Comparison of ENCODE assay signal across 14 mouse cellular contexts in genomic region chr5:132011795-132012194, GRCm38 (mm10).
DNase-seq lines count a peak whose midpoint lies in the region; ATAC-seq and TF ChIP-seq lines count a peak whose summit lies in the region.
"Had no signal": no experiment of that assay in that cellular context is flagged by ENCODE, and none has a peak within 500 bp of the region (broad histone marks: within the 10 kb centered on the region; RNA-seq: fewer than 3 reads in every experiment).

No protein-coding gene starts in this region.

- DNase-seq in forebrain, embryonic 11.5 days (ENCODE audit: low spot score) = no peak
- DNase-seq in Muller cell, postnatal 12 days (ENCODE audit: inconsistent ontology term) = peak; percentile 33
- peak; percentile 73 to 76 for DNase-seq in cerebellum, adult 18-20 months
- peak; percentile 60 for DNase-seq in layer of hippocampus, adult 2 months (ENCODE audit: low spot score in 2 of 2)
- DNase-seq in lung, postnatal 10 days = no peak
- no peak for DNase-seq in kidney, adult 2 months
- DNase-seq in adrenal gland, postnatal 4 days (ENCODE audit: low spot score in 2 of 2) = no peak
- DNase-seq: gastrocnemius, postnatal 14 days; liver, embryonic 13.5 days had no signal

- ATAC-seq in forebrain, embryonic 15.5 days (replicated peaks) = no peak
- ATAC-seq in forebrain, embryonic 11.5 days (replicated peaks; ENCODE audit: low FRiP score) = no peak

- no peak overlapping the region for H3K4me2 ChIP-seq in forebrain, embryonic 15.5 days (replicated peaks)
- no peak overlapping the region for H3K4me2 ChIP-seq in forebrain, embryonic 11.5 days (ENCODE audit: low read depth, low read length, severe bottlenecking)
- H3K4me2 ChIP-seq: heart, embryonic 13.5 days; hindbrain, embryonic 13.5 days; liver, embryonic 13.5 days had no signal

- H3K9ac ChIP-seq in forebrain, embryonic 15.5 days (replicated peaks) = no peak overlapping the region
- no peak overlapping the region for H3K9ac ChIP-seq in forebrain, embryonic 11.5 days (ENCODE audit: low read length)
- H3K9ac ChIP-seq: heart, embryonic 13.5 days; hindbrain, embryonic 13.5 days; liver, embryonic 13.5 days had no signal

- no peaks in the 10 kb centered on the region for H3K27me3 ChIP-seq in forebrain, embryonic 15.5 days
- H3K27me3 ChIP-seq in forebrain, embryonic 11.5 days (ENCODE audit: control insufficient read depth, insufficient read depth, low read length) = no peaks in the 10 kb centered on the region
- H3K27me3 ChIP-seq in kidney, adult 2 months (replicated peaks; ENCODE audit: control insufficient read depth, insufficient read depth, low read length) = no peaks in the 10 kb centered on the region
- H3K27me3 ChIP-seq: heart, embryonic 13.5 days; hindbrain, embryonic 13.5 days; liver, embryonic 13.5 days had no signal

- no peak for TF ChIP-seq CTCF in layer of hippocampus, adult 2 months (conservative IDR thresholded peaks at IDR 0.05)
- TF ChIP-seq CTCF in kidney, adult 2 months (conservative IDR thresholded peaks at IDR 0.05; ENCODE audit: insufficient read depth, insufficient read length, low read depth, low read length) = no peak

- H3K9me3 ChIP-seq in forebrain, embryonic 15.5 days = no peaks in the 10 kb centered on the region
- no peaks in the 10 kb centered on the region for H3K9me3 ChIP-seq in forebrain, embryonic 11.5 days (ENCODE audit: control insufficient read depth, low read length)
- H3K9me3 ChIP-seq: embryonic facial prominence, embryonic 10.5 days; heart, embryonic 13.5 days; hindbrain, embryonic 13.5 days; liver, embryonic 13.5 days had no signal

- no peaks in the 10 kb centered on the region for H3K36me3 ChIP-seq in forebrain, embryonic 15.5 days
- no peaks in the 10 kb centered on the region for H3K36me3 ChIP-seq in forebrain, embryonic 11.5 days (ENCODE audit: control insufficient read depth, insufficient read depth, low read length)
- no peaks in the 10 kb centered on the region for H3K36me3 ChIP-seq in kidney, adult 2 months (ENCODE audit: control insufficient read depth, insufficient read depth, low read length)
- H3K36me3 ChIP-seq: embryonic facial prominence, embryonic 10.5 days; G1E; heart, embryonic 13.5 days; hindbrain, embryonic 13.5 days; liver, embryonic 13.5 days had no signal

- H3K4me1 ChIP-seq in forebrain, embryonic 15.5 days = peaks cover 32% of the 10 kb centered on the region
- H3K4me1 ChIP-seq in forebrain, embryonic 11.5 days (replicated peaks; ENCODE audit: control insufficient read depth, insufficient read depth, low read length) = no peaks in the 10 kb centered on the region
- H3K4me1 ChIP-seq in kidney, adult 2 months (ENCODE audit: control insufficient read depth, insufficient read depth, low read length) = no peaks in the 10 kb centered on the region
- H3K4me1 ChIP-seq: heart, embryonic 13.5 days; liver, embryonic 13.5 days had no signal

- 0 out of 2 replicates have a peak overlapping the region, but pooled peaks have one; percentile 27 for H3K27ac ChIP-seq in forebrain, embryonic 15.5 days (replicated peaks)
- no peak overlapping the region for H3K27ac ChIP-seq in forebrain, embryonic 11.5 days (ENCODE audit: low read depth, low read length)
- no peak overlapping the region for H3K27ac ChIP-seq in layer of hippocampus, adult 2 months
- H3K27ac ChIP-seq in kidney, adult 2 months (ENCODE audit: insufficient read depth, low read depth, low read length) = no peak overlapping the region
- H3K27ac ChIP-seq: embryonic facial prominence, embryonic 10.5 days; heart, embryonic 13.5 days; hindbrain, embryonic 13.5 days; liver, embryonic 13.5 days had no signal

- TF ChIP-seq POLR2A in kidney, adult 2 months (IDR thresholded peaks at IDR 0.05; ENCODE audit: low read depth, low read length) = no peak

- H3K4me3 ChIP-seq in forebrain, embryonic 15.5 days = no peak overlapping the region
- H3K4me3 ChIP-seq in forebrain, embryonic 11.5 days (ENCODE audit: low read depth, low read length) = no peak overlapping the region
- no peak overlapping the region for H3K4me3 ChIP-seq in layer of hippocampus, adult 2 months
- H3K4me3 ChIP-seq in kidney, adult 2 months (ENCODE audit: insufficient read depth, low read depth, low read length) = no peak overlapping the region
- H3K4me3 ChIP-seq: embryonic facial prominence, embryonic 10.5 days; heart, embryonic 13.5 days; hindbrain, embryonic 13.5 days; liver, embryonic 13.5 days had no signal

Comparison
In these comparisons a context has a peak if more than half of its experiments do, and no peak if none do; other contexts are left out.
1. DNase-seq: peak in Muller cell, postnatal 12 days (single experiment), cerebellum, adult 18-20 months (2 of 2) and layer of hippocampus, adult 2 months (2 of 2); none in forebrain, embryonic 11.5 days (single experiment), lung, postnatal 10 days (single experiment), kidney, adult 2 months (single experiment) and adrenal gland, postnatal 4 days (0 of 2).